Mouse (Mus musculus) v-Abl transformed pro-B cells (cell line): ENCODE data around the gene Eml1.

Experiments used
- in situ Hi-C, 2 experiments: fragments of 400-800 bp; cut with MboI; formaldehyde crosslinking; loops; one replicate each; pipeline ENCODE4 v1.15.1; 2025; ENCODE audit not compliant: unreplicated experiment in 2 of 2

The Eml1 gene

GRCm38 (mm10) chr12:108372241-108372640 lies 1.5 kb downstream of the Eml1 start:
- in situ Hi-C loops = no loop called here

GRCm38 (mm10) chr12:108373611-108374010 lies 2.9 kb downstream of the Eml1 start:
- in situ Hi-C loops = no loop called here

- in situ Hi-C loops = no loop called here
Observed at GRCm38 (mm10) chr12:108374689-108375088, 3.9 kb downstream of the Eml1 start.

- in situ Hi-C loops = no loop called here
Observed at GRCm38 (mm10) chr12:108378379-108379133, 7.8 kb downstream of the Eml1 start.

GRCm38 (mm10) chr12:108386476-108387232 lies 15.9 kb downstream of the Eml1 start:
- in situ Hi-C loops = no loop called here

GRCm38 (mm10) chr12:108389718-108390117 lies 19.0 kb downstream of the Eml1 start:
- in situ Hi-C loops = no loop called here

- in situ Hi-C loops = no loop called here
Observed at GRCm38 (mm10) chr12:108392254-108393044, 21.7 kb downstream of the Eml1 start.

GRCm38 (mm10) chr12:108393082-108393481 lies 22.3 kb downstream of the Eml1 start:
- in situ Hi-C loops = no loop called here

GRCm38 (mm10) chr12:108393637-108394036 lies 22.9 kb downstream of the Eml1 start:
- in situ Hi-C loops = no loop called here

- in situ Hi-C loops = no loop called here
Observed at GRCm38 (mm10) chr12:108394534-108395284, 24.0 kb downstream of the Eml1 start.

GRCm38 (mm10) chr12:108395285-108395660 lies 24.5 kb downstream of the Eml1 start:
- in situ Hi-C loops = no loop called here

GRCm38 (mm10) chr12:108396081-108396947 lies 25.6 kb downstream of the Eml1 start:
- in situ Hi-C loops = no loop called here

GRCm38 (mm10) chr12:108398681-108399080 lies 27.9 kb downstream of the Eml1 start:
- in situ Hi-C loops = no loop called here

- in situ Hi-C loops = no loop called here
Observed at GRCm38 (mm10) chr12:108399191-108399590, 28.4 kb downstream of the Eml1 start.

- in situ Hi-C loops = no loop called here
Observed at GRCm38 (mm10) chr12:108400951-108401350, 30.2 kb downstream of the Eml1 start.

GRCm38 (mm10) chr12:108403957-108404356 lies 33.2 kb downstream of the Eml1 start:
- in situ Hi-C loops = no loop called here

- in situ Hi-C loops = no loop called here
Observed at GRCm38 (mm10) chr12:108409100-108409499, 38.3 kb downstream of the Eml1 start.

- in situ Hi-C loops = no loop called here
Observed at GRCm38 (mm10) chr12:108410416-108411208, 39.9 kb downstream of the Eml1 start.

GRCm38 (mm10) chr12:108414932-108415331 lies 44.2 kb downstream of the Eml1 start:
- in situ Hi-C loops = no loop called here
